Mouse (Mus musculus): ENCODE results near the gene Abcc2. TPM values are rescaled to one million over a fixed set of nuclear protein-coding genes. Genes with fewer than 3 reads are reported as not detected.

Gene Abcc2
- polyA plus RNA-seq (2016; fragmentation: Nextera tagmentation; extraction: Ambion mirVana) = not detected in 2 replicates

DNA sequence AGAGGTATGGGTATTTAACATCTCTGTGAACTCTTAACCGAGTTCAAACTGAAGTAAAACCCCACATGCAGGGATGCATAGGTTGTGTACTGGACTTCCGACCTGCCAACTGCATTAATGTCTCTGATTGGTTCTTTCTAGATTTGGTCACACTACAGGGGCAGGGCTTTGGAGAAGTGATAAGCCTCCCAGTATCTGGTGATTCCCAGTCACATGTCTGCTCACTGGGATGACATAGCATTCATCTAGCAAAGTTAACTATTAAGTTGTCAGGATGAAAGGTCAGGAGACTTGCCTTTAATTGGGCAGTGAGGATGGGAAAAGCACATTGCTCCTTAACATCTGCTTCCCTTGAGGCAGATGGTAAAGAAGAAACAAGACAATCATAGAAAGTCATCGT is at the start of gene Abcc2:
Abcc2 (plus strand) TSS at position 213 of the 400 bp plus-strand sequence.
- WGBS = 78% methylated on average over 3 of the region's 3 CpGs
- H3K36me3 ChIP-seq = no peaks in the 10 kb centered on the region
- no peak within 1 kb of the TSS for H3K27ac ChIP-seq (replicated peaks)
- H3K4me3 ChIP-seq = no peak within 1 kb of the TSS
- H3K4me2 ChIP-seq (replicated peaks) = no peak within 1 kb of the TSS
- no peaks in the 10 kb centered on the region for H3K9me3 ChIP-seq
- H3K27me3 ChIP-seq = no peaks in the 10 kb centered on the region
- no peak within 1 kb of the TSS for H3K9ac ChIP-seq (replicated peaks)
- no peaks in the 10 kb centered on the region for H3K4me1 ChIP-seq
- no peak for ATAC-seq (ENCODE audit: low FRiP score, low read depth)

DNA sequence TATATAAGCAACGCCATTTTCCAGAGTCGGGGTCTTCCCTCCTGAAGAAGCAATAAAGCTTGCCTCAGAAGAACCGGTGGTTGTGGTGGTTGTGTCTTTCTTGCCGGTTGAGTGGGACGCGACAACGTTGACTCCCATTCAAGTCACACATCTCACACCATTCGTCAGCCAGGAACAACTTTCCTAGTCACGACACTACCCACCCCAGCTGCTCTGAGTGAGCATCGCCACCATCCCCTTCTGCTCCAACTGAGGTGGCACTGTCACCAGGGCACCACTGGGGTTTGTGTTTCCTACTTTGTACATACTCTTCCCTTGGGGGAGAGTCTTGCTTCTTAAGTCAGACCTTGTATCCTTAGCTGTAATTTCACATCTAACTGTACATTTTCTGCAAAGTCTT is 43.6 kb upstream of the Abcc2 start:
- peaks cover 84% of the 10 kb centered on the region for H3K36me3 ChIP-seq
- no peak for ATAC-seq (ENCODE audit: low FRiP score, low read depth)
- H3K9ac ChIP-seq (replicated peaks) = no peak overlapping the region

DNA sequence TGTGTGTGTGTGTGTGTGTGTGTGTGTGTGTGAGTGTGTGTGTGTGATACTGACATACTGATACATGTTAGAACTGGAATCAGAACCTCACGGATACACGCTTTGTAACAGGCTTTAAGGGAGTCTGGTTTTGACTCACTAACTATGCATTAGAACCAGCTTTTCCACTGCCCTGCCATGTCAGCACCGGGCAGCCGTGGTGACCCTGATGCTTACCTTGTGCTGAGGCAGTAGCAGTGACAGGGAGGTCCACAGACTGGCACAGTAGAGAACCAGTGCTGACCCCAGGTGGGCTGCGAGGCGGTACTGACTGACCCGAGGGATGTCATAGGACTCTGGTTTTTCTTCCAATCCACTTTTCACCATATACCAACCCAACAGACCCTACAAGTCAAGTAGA is 38.6 kb upstream of the Abcc2 start:
- Histone ChIP-seq H3K4me1 (no peaks in the 10 kb centered on the region), H3K4me3 (no peak overlapping the region), H3K27ac (replicated peaks) (no peak overlapping the region), H3K36me3 (peaks cover 85% of the 10 kb centered on the region), H3K9me3 (no peaks in the 10 kb centered on the region), H3K27me3 (no peaks in the 10 kb centered on the region), H3K9ac (replicated peaks) (no peak overlapping the region), H3K4me2 (replicated peaks) (no peak overlapping the region)
- 97% methylated on average over 7 of the region's 7 CpGs for WGBS
- no peak for ATAC-seq (ENCODE audit: low FRiP score, low read depth)

More for the DNA sequence above, 43.6 kb upstream of the Abcc2 start:
- 96% methylated on average over 10 of the region's 10 CpGs for WGBS
- Histone ChIP-seq H3K4me2 (replicated peaks) (no peak overlapping the region), H3K9me3 (no peaks in the 10 kb centered on the region), H3K4me3 (no peak overlapping the region), H3K4me1 (no peaks in the 10 kb centered on the region), H3K27ac (replicated peaks) (no peak overlapping the region), H3K27me3 (no peaks in the 10 kb centered on the region)

DNA sequence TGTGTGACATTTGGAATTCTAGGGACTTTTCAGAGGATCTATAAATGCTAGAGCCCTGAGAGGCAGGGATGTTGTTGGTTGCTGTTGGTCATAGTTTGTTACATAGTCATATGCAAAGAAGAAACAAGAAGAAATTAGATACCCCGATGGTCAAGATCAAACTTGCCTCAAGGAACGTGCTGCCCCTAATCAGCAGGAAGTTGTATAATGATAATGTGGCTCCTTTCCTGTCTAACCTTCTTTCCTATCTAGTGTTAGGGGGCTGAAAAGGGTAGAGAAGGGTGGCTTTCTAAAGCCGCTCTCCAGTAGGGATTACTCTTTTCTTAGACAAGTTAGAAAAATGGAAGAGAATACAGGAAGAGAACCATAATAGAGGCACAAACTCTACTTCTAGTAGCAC is 36.3 kb upstream of the Abcc2 start:
- Histone ChIP-seq H3K36me3 (peaks cover 83% of the 10 kb centered on the region), H3K4me3 (no peak overlapping the region), H3K4me1 (no peaks in the 10 kb centered on the region), H3K27ac (replicated peaks) (no peak overlapping the region), H3K4me2 (replicated peaks) (no peak overlapping the region), H3K9me3 (no peaks in the 10 kb centered on the region), H3K9ac (replicated peaks) (no peak overlapping the region), H3K27me3 (no peaks in the 10 kb centered on the region)
- no peak for ATAC-seq (ENCODE audit: low FRiP score, low read depth)
- WGBS = 94% methylated on average over 3 of the region's 3 CpGs

DNA sequence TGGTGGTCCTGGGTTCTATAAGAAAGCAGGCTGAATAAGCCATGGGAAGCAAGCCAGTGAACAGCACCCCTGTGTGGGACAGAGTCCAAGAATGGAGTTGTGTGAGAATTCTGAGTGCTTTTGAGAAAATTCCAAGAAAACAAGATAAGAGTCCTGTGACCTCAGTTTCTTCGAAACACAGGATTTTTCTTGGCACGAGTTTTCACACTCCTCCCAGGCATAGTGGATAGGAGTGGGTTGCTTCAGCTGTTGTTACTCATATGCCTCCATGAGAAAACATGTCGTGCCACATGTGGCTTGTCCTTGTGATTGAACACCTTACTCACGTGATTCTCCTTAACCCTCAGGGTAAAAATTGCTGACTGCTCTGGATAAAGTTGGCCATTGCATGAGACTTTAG is 34.1 kb upstream of the Abcc2 start:
- H3K4me2 ChIP-seq (replicated peaks) = no peak overlapping the region
- no peaks in the 10 kb centered on the region for H3K9me3 ChIP-seq
- no peak overlapping the region for H3K9ac ChIP-seq (replicated peaks)
- no peaks in the 10 kb centered on the region for H3K27me3 ChIP-seq
- 91% methylated on average over 4 of the region's 4 CpGs for WGBS
- H3K4me1 ChIP-seq = peaks cover 5% of the 10 kb centered on the region; the same call in 1 of the 2 replicates
- no peak overlapping the region for H3K4me3 ChIP-seq
- H3K36me3 ChIP-seq = peaks cover 67% of the 10 kb centered on the region
- no peak overlapping the region for H3K27ac ChIP-seq (replicated peaks)
- ATAC-seq (ENCODE audit: low FRiP score, low read depth) = no peak

DNA sequence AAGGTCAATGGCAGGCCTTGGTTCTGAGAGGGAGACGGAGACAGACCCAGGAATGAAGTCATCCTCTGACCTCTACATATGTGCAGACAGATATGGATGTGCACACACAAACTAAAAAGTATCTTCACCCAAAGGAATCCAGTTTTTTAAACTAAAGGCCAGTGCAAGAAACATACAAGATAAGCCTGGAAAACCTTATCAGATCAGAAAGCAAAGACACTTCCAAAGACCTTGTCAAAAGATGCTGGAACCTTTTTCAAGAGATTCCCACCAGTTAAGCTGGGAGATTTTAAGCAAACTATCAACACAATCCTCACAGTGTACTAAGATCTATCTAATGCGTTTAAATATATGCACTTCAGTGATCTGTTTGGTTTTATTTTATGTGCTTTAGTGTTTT is 32.0 kb upstream of the Abcc2 start:
- WGBS = 93% methylated on average over 2 of the region's 2 CpGs
- no peak overlapping the region for H3K27ac ChIP-seq (replicated peaks)
- no peaks in the 10 kb centered on the region for H3K9me3 ChIP-seq
- peaks cover 10% of the 10 kb centered on the region for H3K4me1 ChIP-seq
- no peak overlapping the region for H3K4me3 ChIP-seq
- peaks cover 53% of the 10 kb centered on the region for H3K36me3 ChIP-seq
- no peak for ATAC-seq (ENCODE audit: low FRiP score, low read depth)
- no peak overlapping the region for H3K4me2 ChIP-seq (replicated peaks)
- H3K27me3 ChIP-seq = no peaks in the 10 kb centered on the region
- H3K9ac ChIP-seq (replicated peaks) = no peak overlapping the region

DNA sequence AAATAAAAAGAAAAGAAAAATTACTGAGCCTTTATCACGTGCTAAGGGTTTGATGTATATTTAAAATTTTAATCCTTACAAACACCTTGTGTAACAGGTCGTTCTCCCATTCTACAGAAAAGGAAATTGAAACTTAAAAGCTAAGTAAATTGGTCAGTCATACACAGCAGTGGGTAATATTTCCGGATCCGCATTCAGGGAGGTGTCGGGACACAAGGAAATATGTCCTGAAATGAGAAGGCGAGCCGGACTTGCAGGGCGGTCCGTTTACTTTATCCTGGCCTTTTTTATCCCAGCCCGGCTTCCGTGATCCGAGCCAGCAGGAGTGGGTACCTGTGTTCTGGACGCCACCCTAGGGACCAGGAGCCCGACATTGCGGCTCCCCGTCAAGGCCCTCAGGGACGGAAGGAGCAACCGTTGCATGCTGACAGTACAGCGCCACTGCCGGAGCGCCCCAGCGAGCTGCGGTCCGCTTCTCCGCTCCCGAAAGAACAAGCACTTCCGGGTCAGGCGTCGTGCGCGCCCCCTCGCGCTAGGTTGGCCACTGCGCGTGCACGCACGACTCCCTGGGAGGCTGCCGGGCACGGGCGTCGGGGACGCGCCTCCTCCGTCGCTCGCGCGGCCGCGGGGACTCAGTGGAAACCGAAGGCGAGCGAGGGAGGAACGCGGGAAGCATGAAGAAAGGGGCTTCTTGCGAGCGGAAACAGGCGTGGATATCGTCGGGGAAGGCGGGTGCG is 29.3 kb upstream of the Abcc2 start, which contains the start of the genes Cutc and Cox15:
Cutc (plus strand) TSS at position 508 of the 737 bp plus-strand sequence.
Cox15 (minus strand) TSS at position 512 of the 737 bp plus-strand sequence.
- H3K27me3 ChIP-seq = no peaks in the 10 kb centered on the region
- peak within 1 kb of the TSS; percentile 95 for H3K27ac ChIP-seq (replicated peaks)
- peak; percentile 92 for ATAC-seq (ENCODE audit: low FRiP score, low read depth)
- under 1% methylated on average over 62 of the region's 62 CpGs for WGBS
- H3K4me1 ChIP-seq = peaks cover 10% of the 10 kb centered on the region
- H3K4me3 ChIP-seq = peak within 1 kb of the TSS; percentile 70
- H3K9ac ChIP-seq (replicated peaks) = peak within 1 kb of the TSS; percentile 74
- H3K4me2 ChIP-seq (replicated peaks) = peak within 1 kb of the TSS; percentile 62
- peaks cover 27% of the 10 kb centered on the region for H3K36me3 ChIP-seq
- H3K9me3 ChIP-seq = no peaks in the 10 kb centered on the region

DNA sequence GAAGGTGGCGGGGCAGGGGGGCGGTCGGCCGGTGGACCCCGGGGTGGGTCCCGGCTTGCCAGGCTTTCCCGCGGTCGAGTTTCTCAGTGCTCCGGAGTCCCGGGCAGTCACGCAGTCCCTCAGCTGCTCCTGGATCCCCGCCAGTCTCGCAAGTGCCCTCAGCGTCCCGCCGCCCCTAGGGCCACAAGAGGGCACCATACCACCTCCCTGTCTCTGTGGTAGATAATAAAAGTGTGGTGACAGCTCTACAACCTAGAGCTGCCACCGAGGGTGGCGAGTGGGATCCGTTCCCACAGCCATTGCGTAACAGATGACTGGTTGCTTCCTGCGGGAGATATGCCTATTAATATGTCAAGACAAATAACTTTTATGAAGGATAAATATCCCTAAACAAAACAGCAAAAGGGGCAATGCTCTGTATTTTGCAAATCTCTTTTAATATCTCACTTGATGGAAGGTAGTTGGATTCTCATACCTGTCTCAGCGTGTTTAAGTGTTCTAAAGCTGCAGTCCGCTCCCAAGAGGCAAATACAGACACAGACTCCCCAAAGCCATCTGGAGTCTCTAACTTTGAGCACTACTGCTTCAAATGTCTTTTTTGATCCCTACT is 28.7 kb upstream of the Abcc2 start:
- WGBS = 2% methylated on average over 23 of the region's 24 CpGs
- peak overlapping the region; percentile 70 for H3K4me3 ChIP-seq
- H3K4me1 ChIP-seq = peaks cover 10% of the 10 kb centered on the region

DNA sequence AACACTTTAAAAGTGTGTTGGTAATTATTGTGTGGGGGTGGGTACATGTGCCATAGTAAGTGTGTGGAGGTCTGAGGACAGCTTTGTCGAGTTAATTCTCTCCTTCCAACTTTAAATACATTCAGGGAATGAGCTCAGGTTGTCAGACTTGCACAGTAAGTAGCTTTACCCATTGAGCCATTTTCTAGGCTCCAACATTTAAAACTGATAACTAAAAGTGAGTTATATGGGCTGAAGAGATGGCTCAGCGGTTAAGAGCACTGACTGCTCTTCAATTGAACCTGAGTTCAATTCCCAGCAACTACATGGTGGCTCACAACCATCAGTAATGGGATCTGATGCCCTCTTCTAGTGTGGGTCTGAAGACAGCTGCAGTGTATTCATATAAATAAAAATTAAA is 27.8 kb upstream of the Abcc2 start:
- Histone ChIP-seq H3K27ac (replicated peaks) (no peak overlapping the region), H3K4me2 (replicated peaks) (no peak overlapping the region), H3K4me3 (no peak overlapping the region), H3K4me1 (peaks cover 10% of the 10 kb centered on the region), H3K9me3 (no peaks in the 10 kb centered on the region), H3K9ac (replicated peaks) (no peak overlapping the region), H3K27me3 (no peaks in the 10 kb centered on the region), H3K36me3 (peaks cover 12% of the 10 kb centered on the region; the same call in 1 of the 2 replicates)
- 77% methylated on average over 2 of the region's 2 CpGs for WGBS
- no peak for ATAC-seq (ENCODE audit: low FRiP score, low read depth)

More for the DNA sequence above, 28.7 kb upstream of the Abcc2 start:
- peak; percentile 89 for ATAC-seq (ENCODE audit: low FRiP score, low read depth)
- Histone ChIP-seq H3K9me3 (no peaks in the 10 kb centered on the region), H3K9ac (replicated peaks) (peak overlapping the region; percentile 74), H3K36me3 (peaks cover 21% of the 10 kb centered on the region), H3K4me2 (replicated peaks) (peak overlapping the region; percentile 62), H3K27me3 (no peaks in the 10 kb centered on the region), H3K27ac (replicated peaks) (peak overlapping the region; percentile 95)

DNA sequence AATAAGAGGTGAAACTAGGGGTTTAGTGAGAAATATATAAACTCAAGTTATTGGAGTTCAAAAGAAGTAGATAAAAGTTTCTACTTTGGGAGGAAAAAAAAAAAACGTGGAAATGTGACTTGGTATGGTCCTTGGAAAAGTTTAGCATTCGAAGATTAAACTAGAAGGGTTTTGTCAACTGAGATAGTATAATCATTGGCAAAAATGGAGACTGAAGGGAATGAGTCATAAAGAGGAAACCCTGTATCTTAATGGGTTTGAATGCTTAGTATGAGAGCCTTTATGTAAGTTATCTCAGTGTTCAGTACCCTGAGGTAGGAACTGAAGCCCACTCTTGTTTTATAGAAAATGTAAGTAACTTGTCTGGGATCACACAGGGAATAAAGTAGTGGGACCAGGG is 27.1 kb upstream of the Abcc2 start:
- H3K9me3 ChIP-seq = no peaks in the 10 kb centered on the region
- peaks cover 10% of the 10 kb centered on the region; the same call in 1 of the 2 replicates for H3K36me3 ChIP-seq
- WGBS = 74% methylated on average over 2 of the region's 2 CpGs
- no peak for ATAC-seq (ENCODE audit: low FRiP score, low read depth)
- no peak overlapping the region for H3K4me3 ChIP-seq
- H3K4me1 ChIP-seq = peaks cover 10% of the 10 kb centered on the region
- no peak overlapping the region for H3K4me2 ChIP-seq (replicated peaks)
- no peak overlapping the region for H3K9ac ChIP-seq (replicated peaks)
- no peaks in the 10 kb centered on the region for H3K27me3 ChIP-seq
- no peak overlapping the region for H3K27ac ChIP-seq (replicated peaks)

DNA sequence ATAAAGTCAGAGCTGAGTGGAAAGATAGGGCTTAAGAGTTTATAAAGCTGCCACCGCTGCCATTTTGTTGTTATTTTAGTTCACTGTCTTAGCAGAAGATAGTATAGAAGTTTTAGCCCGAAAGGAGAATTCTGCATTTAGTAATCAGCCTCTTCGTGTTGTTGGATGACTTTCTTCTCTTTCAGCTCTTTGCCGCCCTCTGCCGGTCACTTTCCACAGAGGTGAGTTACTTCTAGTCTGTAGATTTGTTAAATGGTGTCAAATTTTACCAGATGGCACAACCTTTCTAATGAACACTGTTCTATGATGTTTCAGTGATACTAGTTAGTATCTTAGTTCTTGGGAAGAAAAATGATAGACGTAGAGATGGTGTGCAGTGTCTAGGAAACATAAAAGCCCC is 21.5 kb upstream of the Abcc2 start:
- no peak overlapping the region for H3K4me3 ChIP-seq
- ATAC-seq (ENCODE audit: low FRiP score, low read depth) = no peak
- H3K9me3 ChIP-seq = no peaks in the 10 kb centered on the region
- no peak overlapping the region for H3K27ac ChIP-seq (replicated peaks)
- H3K27me3 ChIP-seq = no peaks in the 10 kb centered on the region
- no peak overlapping the region for H3K9ac ChIP-seq (replicated peaks)
- no peak overlapping the region for H3K4me2 ChIP-seq (replicated peaks)
- WGBS = 21% methylated on average over 6 of the region's 6 CpGs
- H3K4me1 ChIP-seq = no peaks in the 10 kb centered on the region
- H3K36me3 ChIP-seq = no peaks in the 10 kb centered on the region

DNA sequence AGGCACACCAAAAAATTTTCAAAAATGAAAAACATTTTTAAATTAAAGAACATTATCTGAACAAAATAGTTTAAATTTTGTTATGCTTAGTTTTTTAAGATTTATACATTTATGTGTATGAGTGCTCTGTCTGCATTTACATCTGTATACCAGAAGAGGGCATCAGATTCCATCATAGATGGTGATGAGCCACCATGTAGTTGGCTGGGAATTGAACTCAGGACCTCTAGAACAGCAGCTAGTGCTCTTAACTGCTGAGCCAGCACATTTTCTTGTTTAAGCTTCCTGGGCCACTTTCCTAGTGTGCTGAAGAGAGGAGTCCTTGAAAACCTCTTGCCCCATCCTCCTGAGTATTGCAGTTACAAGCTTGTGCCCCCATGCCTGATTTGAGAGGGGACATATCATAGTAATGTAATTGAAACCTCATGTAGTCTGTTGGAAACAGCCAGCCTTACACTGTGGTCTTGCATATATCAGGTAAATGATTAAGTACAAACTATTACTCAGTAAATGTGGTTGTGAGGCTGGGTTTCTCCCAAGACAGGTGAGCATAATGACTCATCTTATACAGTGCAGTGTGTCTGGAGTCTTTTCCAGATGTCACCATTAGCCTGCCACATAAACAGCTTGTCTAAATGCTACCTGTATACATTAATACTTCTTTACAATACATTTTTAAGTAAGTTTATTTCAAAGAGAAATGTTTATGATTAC is 20.3 kb upstream of the Abcc2 start:
- H3K27me3 ChIP-seq = no peaks in the 10 kb centered on the region
- no peaks in the 10 kb centered on the region for H3K4me1 ChIP-seq
- H3K9me3 ChIP-seq = no peaks in the 10 kb centered on the region
- no peaks in the 10 kb centered on the region for H3K36me3 ChIP-seq
- no peak for ATAC-seq (ENCODE audit: low FRiP score, low read depth)
- H3K4me3 ChIP-seq = no peak overlapping the region
- no peak overlapping the region for H3K4me2 ChIP-seq (replicated peaks)
- no peak overlapping the region for H3K27ac ChIP-seq (replicated peaks)
- H3K9ac ChIP-seq (replicated peaks) = no peak overlapping the region

Data from midbrain, embryonic 12.5 days (tissue).